Mouse (Mus musculus): Measurements from ENCODE around the gene Cdh7.

- TF ChIP-seq POLR2A (IDR thresholded peaks at IDR 0.05; ENCODE audit: insufficient read depth, low read depth, low read length) (no peak), CTCF (IDR thresholded peaks at IDR 0.05) (no peak)
Measured at GRCm38 (mm10) chr1:110005038-110005437, 22.8 kb downstream of the Cdh7 start.

All from heart, adult 2 months (tissue).